Mouse (Mus musculus) hematopoietic multipotent progenitor cell, adult 10-12 weeks (in vitro differentiated cells): ENCODE measurements around the gene Pnrc2. TPM values are rescaled to one million over a fixed set of nuclear protein-coding genes. Genes with fewer than 3 reads are reported as not detected.

Source experiments
- polyA plus RNA-seq: library from polyadenylated mRNA; stranded (reverse); fragments of >175 nt; gene quantifications from 2 replicates; pipeline ENCODE4 v1.2.3, GENCODE M21; 2012; ENCODE audit warnings: low replicate concordance

Pnrc2 gene
- polyA plus RNA-seq = 6.4 and 21.7 TPM in 2 replicates

GRCm38 (mm10) chr4:135873526-135874202, at the start of gene Pnrc2:
Gene Pnrc2, minus strand, starts transcription at chr4:135873850.

GRCm38 (mm10) chr4:135920304-135921241, 46.9 kb upstream of the Pnrc2 start, which contains the start of gene Fuca1:
Gene Fuca1, plus strand, starts transcription at chr4:135920735.

GRCm38 (mm10) chr4:135895071-135895571, 21.5 kb upstream of the Pnrc2 start, which contains the start of gene Cnr2:
Gene Cnr2, plus strand, starts transcription at chr4:135895394.

GRCm38 (mm10) chr4:135855536-135856222, 18.0 kb downstream of the Pnrc2 start, which contains the start of gene Srsf10:
Gene Srsf10, plus strand, starts transcription at chr4:135855747.

Other genes with a start within 250 kb of the Pnrc2 start
- gene Ifnlr1, start 187.6 kb downstream of the Pnrc2 start, polyA plus RNA-seq = 0.56 and 1.1 TPM in 2 replicates
- 0.06 TPM in 1 of 2 replicates, not detected in the other for gene Il22ra1, start 145.7 kb downstream of the Pnrc2 start, polyA plus RNA-seq
- not detected in 2 replicates for gene Myom3, start 114.1 kb downstream of the Pnrc2 start, polyA plus RNA-seq
- 162 and 193 TPM in 2 replicates for gene Srsf10, start 18.1 kb downstream of the Pnrc2 start, polyA plus RNA-seq
- gene Cnr2, start 21.5 kb upstream of the Pnrc2 start, polyA plus RNA-seq = 12.5 and 40.8 TPM in 2 replicates
- gene Fuca1, start 46.9 kb upstream of the Pnrc2 start, polyA plus RNA-seq = 31.4 and 50.2 TPM in 2 replicates
- gene Hmgcl, start 72.6 kb upstream of the Pnrc2 start, polyA plus RNA-seq = 22.4 and 27.9 TPM in 2 replicates
- gene Gale, start 89.9 kb upstream of the Pnrc2 start, polyA plus RNA-seq = 12.5 and 25.6 TPM in 2 replicates
- gene Lypla2, start 98.8 kb upstream of the Pnrc2 start, polyA plus RNA-seq = 314 and 684 TPM in 2 replicates
- gene Pithd1, start 113.4 kb upstream of the Pnrc2 start, polyA plus RNA-seq = 20.7 and 43.3 TPM in 2 replicates
- gene Eloa, start 147.9 kb upstream of the Pnrc2 start, polyA plus RNA-seq = 7.2 and 7.7 TPM in 2 replicates
- 706 and 1,297 TPM in 2 replicates for gene Rpl11, start 179.6 kb upstream of the Pnrc2 start, polyA plus RNA-seq